Mouse (Mus musculus) heart, postnatal 14 days (tissue): ENCODE data around the gene Npnt. TPM values are rescaled to one million over a fixed set of nuclear protein-coding genes. Genes with fewer than 3 reads are reported as not detected.

Source experiments
- total RNA-seq, 2 experiments: library from RNA; stranded (reverse); gene quantifications; 2 replicates each; pipeline ENCODE4 v1.2.3; 2021

The Npnt gene
- total RNA-seq, 2 experiments from 2014 or later: 3.5 to 5.5 TPM

Other genes with a start within 250 kb of the Npnt start
- 1 to 10 TPM; 9.0 to 9.7 TPM for gene Ints12, start 141.5 kb upstream of the Npnt start, total RNA-seq
- 1 to 10 TPM; 3.3 to 3.4 TPM for gene Gstcd, start 141.7 kb upstream of the Npnt start, total RNA-seq